Mouse (Mus musculus) MEL (cell line): Measurements from ENCODE around the gene Ubac2. TPM values are rescaled to one million over a fixed set of nuclear protein-coding genes. Genes with fewer than 3 reads are reported as not detected.

Experiments
- DNase-seq: peaks from one replicate; pipeline ENCODE4 v3.0.0; 2011; ENCODE audit warnings: low read depth, low spot score
- H3K27ac ChIP-seq: 2 replicates; pipeline ENCODE4 v1.5.1; 2012; ENCODE audit warnings: low read depth, mild to moderate bottlenecking, control low read depth, low read length, moderate library complexity; ENCODE audit not compliant: control insufficient read depth
- H3K27me3 ChIP-seq, 2 experiments: fragments of 150-350 bp in 1 of 2; sonication (generic) in 1 of 2; 2 replicates each; pipeline ENCODE4 v1.6.1; 2012; ENCODE audit warnings: low read length in 2 of 2, mild to moderate bottlenecking in 2 of 2, improper control_type of control experiment in 1 of 2, moderate library complexity in 1 of 2; ENCODE audit not compliant: insufficient read depth in 2 of 2, control insufficient read depth in 1 of 2
- H3K36me3 ChIP-seq, 2 experiments: 2 replicates each; pipeline ENCODE4 v1.6.1; 2012 to 2014; ENCODE audit warnings: low read length in 2 of 2, improper control_type of control experiment in 1 of 2, inconsistent platforms in 1 of 2, mild to moderate bottlenecking in 1 of 2; ENCODE audit not compliant: insufficient read depth in 2 of 2, control insufficient read depth in 1 of 2
- H3K4me1 ChIP-seq, 2 experiments: fragments of 150-350 bp in 1 of 2; sonication (generic) in 1 of 2; 2 replicates each; pipeline ENCODE4 v1.6.1; 2012; ENCODE audit warnings: low read length in 2 of 2, improper control_type of control experiment in 1 of 2, mild to moderate bottlenecking in 1 of 2; ENCODE audit not compliant: insufficient read depth in 2 of 2, control insufficient read depth in 1 of 2
- H3K4me3 ChIP-seq, 2 experiments: fragments of 150-350 bp in 1 of 2; sonication (generic) in 1 of 2; 2 replicates each; pipeline ENCODE4 v1.5.1; 2012; ENCODE audit warnings: low read depth in 2 of 2, low read length in 2 of 2, mild to moderate bottlenecking in 2 of 2, moderate library complexity in 2 of 2, control low read depth in 1 of 2, improper control_type of control experiment in 1 of 2; ENCODE audit not compliant: control insufficient read depth in 1 of 2, insufficient read depth in 1 of 2
- H3K79me2 ChIP-seq: 2 replicates; pipeline ENCODE4 v1.6.1; 2012; ENCODE audit warnings: mild to moderate bottlenecking, low read length, moderate library complexity; ENCODE audit not compliant: control insufficient read depth, poor library complexity, insufficient read depth
- H3K9ac ChIP-seq: 2 replicates; pipeline ENCODE4 v1.6.1; 2012; ENCODE audit warnings: low read depth, mild to moderate bottlenecking, control low read depth, low read length, moderate library complexity; ENCODE audit not compliant: control insufficient read depth, poor library complexity, severe bottlenecking
- H3K9me3 ChIP-seq: fragments of 150-350 bp; sonication (generic); replicated peaks from 2 replicates; pipeline ENCODE4 v1.6.1; 2012; ENCODE audit warnings: mild to moderate bottlenecking, low read length, improper control_type of control experiment, moderate library complexity; ENCODE audit not compliant: insufficient read depth
- CHD1 ChIP-seq: IDR thresholded peaks from 2 replicates; pipeline ENCODE4 v1.6.1; 2012; ENCODE audit warnings: low read depth, mild to moderate bottlenecking, inconsistent platforms, low read length, improper control_type of control experiment
- CTCF ChIP-seq, 3 experiments: IDR thresholded peaks in 2 of 3; conservative IDR thresholded peaks in 1 of 3; 2 replicates each; pipeline ENCODE4 v1.5.1; 2011 to 2012; ENCODE audit warnings: low read length in 3 of 3, low read depth in 2 of 3, mild to moderate bottlenecking in 2 of 3, improper control_type of control experiment in 1 of 3, inconsistent platforms in 1 of 3, mixed read lengths in 1 of 3, moderate library complexity in 1 of 3; ENCODE audit not compliant: control insufficient read depth in 1 of 3, insufficient read depth in 1 of 3, poor library complexity in 1 of 3, severe bottlenecking in 1 of 3
- E2F4 ChIP-seq: IDR thresholded peaks from 2 replicates; pipeline ENCODE4 v1.6.1; 2011; ENCODE audit warnings: low read depth, low read length, improper control_type of control experiment, borderline replicate concordance
- ELF1 ChIP-seq: IDR thresholded peaks from 2 replicates; pipeline ENCODE4 v1.6.1; 2014; ENCODE audit warnings: low read depth, mild to moderate bottlenecking, inconsistent platforms, low read length, improper control_type of control experiment, moderate library complexity
- ETS1 ChIP-seq: IDR thresholded peaks from 2 replicates; pipeline ENCODE4 v1.6.1; 2012; ENCODE audit warnings: low read depth, mild to moderate bottlenecking, inconsistent platforms, low read length, improper control_type of control experiment, moderate library complexity
- GATA1 ChIP-seq: IDR thresholded peaks from 2 replicates; pipeline ENCODE4 v1.6.1; 2011; ENCODE audit warnings: low read depth, low read length, improper control_type of control experiment
- KAT2A ChIP-seq: conservative IDR thresholded peaks from 2 replicates; pipeline ENCODE4 v1.6.1; 2012; ENCODE audit warnings: low read depth, low read length, improper control_type of control experiment, inconsistent platforms
- MAFK ChIP-seq: IDR thresholded peaks from 2 replicates; pipeline ENCODE4 v1.6.1; 2011; ENCODE audit warnings: low read depth, mild to moderate bottlenecking, low read length, improper control_type of control experiment, borderline replicate concordance
- MAX ChIP-seq: IDR thresholded peaks from 2 replicates; pipeline ENCODE4 v1.6.1; 2011; ENCODE audit warnings: low read length, improper control_type of control experiment
- MEF2A ChIP-seq: IDR thresholded peaks from 2 replicates; pipeline ENCODE4 v1.6.1; 2014; ENCODE audit warnings: low read depth, mild to moderate bottlenecking, inconsistent platforms, low read length, improper control_type of control experiment; ENCODE audit not compliant: poor library complexity, insufficient replicate concordance, severe bottlenecking; ENCODE audit errors: extremely low read depth
- MXI1 ChIP-seq: IDR thresholded peaks from 2 replicates; pipeline ENCODE4 v1.6.1; 2011; ENCODE audit warnings: mild to moderate bottlenecking, low read depth, low read length, improper control_type of control experiment
- MYB ChIP-seq: IDR thresholded peaks from 2 replicates; pipeline ENCODE4 v1.6.1; 2011; ENCODE audit warnings: mild to moderate bottlenecking, low read depth, low read length, improper control_type of control experiment
- MYC ChIP-seq: IDR thresholded peaks from 2 replicates; pipeline ENCODE4 v1.6.1; 2011; ENCODE audit warnings: low read depth, mild to moderate bottlenecking, low read length, improper control_type of control experiment, moderate library complexity
- NRF1 ChIP-seq: IDR thresholded peaks from 2 replicates; pipeline ENCODE4 v1.6.1; 2014; ENCODE audit warnings: low read depth, mild to moderate bottlenecking, inconsistent platforms, low read length, improper control_type of control experiment, moderate library complexity; ENCODE audit not compliant: poor library complexity, insufficient read depth, severe bottlenecking
- POLR2AphosphoS5 ChIP-seq: IDR thresholded peaks from 2 replicates; pipeline ENCODE4 v1.6.1; 2012; ENCODE audit warnings: low read depth, borderline replicate concordance, mild to moderate bottlenecking, inconsistent platforms, low read length, moderate library complexity, mixed read lengths
- RAD21 ChIP-seq: IDR thresholded peaks from 2 replicates; pipeline ENCODE4 v1.6.1; 2011; ENCODE audit warnings: mild to moderate bottlenecking, low read depth, low read length, improper control_type of control experiment
- RCOR1 ChIP-seq: IDR thresholded peaks from 2 replicates; pipeline ENCODE4 v1.6.1; 2012; ENCODE audit warnings: low read depth, mild to moderate bottlenecking, inconsistent platforms, low read length, improper control_type of control experiment
- SIN3A ChIP-seq: IDR thresholded peaks from 2 replicates; pipeline ENCODE4 v1.6.1; 2012; ENCODE audit warnings: low read length, improper control_type of control experiment, inconsistent platforms
- SMC3 ChIP-seq: IDR thresholded peaks from 2 replicates; pipeline ENCODE4 v1.6.1; 2011; ENCODE audit warnings: low read depth, low read length, improper control_type of control experiment
- UBTF ChIP-seq: IDR thresholded peaks from 2 replicates; pipeline ENCODE4 v1.6.1; 2012; ENCODE audit warnings: low read depth, mild to moderate bottlenecking, inconsistent platforms, low read length, improper control_type of control experiment, moderate library complexity, borderline replicate concordance; ENCODE audit not compliant: insufficient read depth
- USF2 ChIP-seq, 2 experiments: IDR thresholded peaks; 2 replicates each; pipeline ENCODE4 v1.6.1; 2011 to 2012; ENCODE audit warnings: improper control_type of control experiment in 2 of 2, low read length in 2 of 2, borderline replicate concordance in 1 of 2, inconsistent platforms in 1 of 2, low read depth in 1 of 2, mild to moderate bottlenecking in 1 of 2; ENCODE audit not compliant: insufficient read depth in 1 of 2
- ZC3H11A ChIP-seq: IDR thresholded peaks from 2 replicates; pipeline ENCODE4 v1.6.1; 2012; ENCODE audit warnings: low read depth, mild to moderate bottlenecking, inconsistent platforms, low read length, improper control_type of control experiment
- ZMIZ1 ChIP-seq: IDR thresholded peaks from 2 replicates; pipeline ENCODE4 v1.6.1; 2012; ENCODE audit warnings: low read depth, mild to moderate bottlenecking, inconsistent platforms, low read length, improper control_type of control experiment, moderate library complexity
- ZNF384 ChIP-seq: IDR thresholded peaks from 2 replicates; pipeline ENCODE4 v1.6.1; 2012; ENCODE audit warnings: low read depth, mild to moderate bottlenecking, inconsistent platforms, low read length, improper control_type of control experiment
- polyA plus RNA-seq, 2 experiments: library from polyadenylated mRNA; stranded (reverse) in 1 of 2; unstranded in 1 of 2; fragments of >175 nt in 1 of 2; fragments of >200 nt in 1 of 2; gene quantifications; 2 replicates each; pipeline versions ENCODE4 v1.2.1 to v1.2.4; 2012; ENCODE audit warnings: low replicate concordance in 2 of 2, low read depth in 1 of 2; ENCODE audit not compliant: insufficient read length in 2 of 2, insufficient read depth in 1 of 2, missing spikeins in 1 of 2
- total RNA-seq: library from RNA; depleted of rRNA; stranded (reverse); fragments of 300-350 nt; gene quantifications from 2 replicates; pipeline ENCODE4 v1.2.3, GENCODE M21; 2012

The Ubac2 gene
- total and polyA plus RNA-seq, 3 experiments = 32.9 to 44.8 TPM; not detected in 1

DNA sequence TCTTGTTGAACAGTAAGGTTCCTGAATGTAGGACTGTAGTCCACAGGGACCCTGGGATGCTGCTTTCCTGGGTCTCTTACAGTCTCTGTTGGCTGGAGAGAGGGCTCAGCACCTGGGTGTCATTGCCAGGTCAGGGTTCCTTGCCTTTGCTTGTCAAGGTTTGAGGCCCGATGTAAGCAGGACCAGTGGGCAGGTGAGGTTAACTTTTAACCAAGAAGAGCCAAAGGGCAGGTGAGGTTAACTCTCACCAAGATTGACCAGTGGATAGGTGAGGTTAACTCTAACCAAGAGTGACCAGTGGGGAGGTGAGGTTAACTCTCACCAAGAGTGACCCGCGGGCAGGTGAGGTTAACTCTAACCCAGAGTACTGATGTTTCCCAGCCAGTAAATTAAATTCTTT lies 110.9 kb downstream of the Ubac2 start:
- H3K36me3 ChIP-seq = peaks cover 0 to 19% of the 10 kb centered on the region in 2 experiments; a peak in 2 of 4 replicates
- H3K4me3 ChIP-seq = no peak overlapping the region
- no peaks in the 10 kb centered on the region for H3K79me2 ChIP-seq
- H3K4me1 ChIP-seq = peaks cover 8 to 15% of the 10 kb centered on the region in 2 experiments
- H3K27me3 ChIP-seq = no peaks in the 10 kb centered on the region
- TF ChIP-seq SIN3A = no peak
- no peak for TF ChIP-seq CHD1
- TF ChIP-seq RCOR1 = no peak
- no peak for TF ChIP-seq MYB
- TF ChIP-seq ETS1 = no peak
- no peak for TF ChIP-seq MYC
- no peak for TF ChIP-seq E2F4
- TF ChIP-seq ELF1 = no peak
- TF ChIP-seq MAX = no peak
- TF ChIP-seq ZC3H11A = no peak
- TF ChIP-seq GATA1 = no peak
- no peak for TF ChIP-seq MAFK
- TF ChIP-seq MXI1 = no peak
- no peak for TF ChIP-seq NRF1
- TF ChIP-seq CTCF (IDR thresholded peaks at IDR 0.05 in 2 of 3, conservative IDR thresholded peaks at IDR 0.05 in 1 of 3; ENCODE audit: control insufficient read depth in 1 of 3, insufficient read depth in 1 of 3, low read depth in 2 of 3, low read length in 3 of 3, poor library complexity in 1 of 3, severe bottlenecking in 1 of 3) = no peak
- no peak for TF ChIP-seq MEF2A
- no peak for TF ChIP-seq SMC3
- no peak for TF ChIP-seq POLR2AphosphoS5
- TF ChIP-seq, all 39 proteins: peak for 0
- H3K9ac ChIP-seq = no peak overlapping the region
- no peak overlapping the region for H3K27ac ChIP-seq
- no peaks in the 10 kb centered on the region for H3K9me3 ChIP-seq
- no peak for DNase-seq

DNA sequence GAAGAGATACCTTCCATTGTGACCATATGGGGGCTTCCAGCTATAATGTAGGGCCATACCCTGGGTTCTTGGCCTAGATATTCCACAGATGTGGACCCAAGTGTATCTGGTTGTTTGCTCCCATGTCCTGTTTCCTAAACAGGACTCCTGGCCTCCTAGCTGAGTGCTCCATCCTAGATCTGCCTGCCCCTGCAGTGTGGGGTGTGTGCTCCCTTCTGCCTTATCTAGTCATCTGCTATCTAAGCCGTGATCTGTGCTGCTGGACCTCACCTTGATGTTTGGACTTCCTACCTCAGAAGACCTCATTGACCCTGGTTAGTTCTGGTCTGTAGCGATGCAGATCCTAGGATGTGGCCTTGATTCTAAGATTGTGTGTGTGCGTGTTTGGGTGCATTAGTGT lies 111.4 kb downstream of the Ubac2 start:
- Histone ChIP-seq H3K9me3 (no peaks in the 10 kb centered on the region), H3K36me3 (peaks cover 0 to 20% of the 10 kb centered on the region in 2 experiments; a peak in 2 of 4 replicates), H3K4me1 (peaks cover 13 to 17% of the 10 kb centered on the region in 2 experiments), H3K27ac (no peak overlapping the region), H3K79me2 (no peaks in the 10 kb centered on the region), H3K9ac (no peak overlapping the region), H3K4me3 (no peak overlapping the region), H3K27me3 (no peaks in the 10 kb centered on the region)
- no peak for DNase-seq
- TF ChIP-seq ZMIZ1 = no peak
- TF ChIP-seq ELF1 = no peak
- TF ChIP-seq UBTF = no peak
- TF ChIP-seq RCOR1 = no peak
- TF ChIP-seq SIN3A = no peak
- no peak for TF ChIP-seq KAT2A
- no peak for TF ChIP-seq RAD21
- TF ChIP-seq USF2 (IDR thresholded peaks at IDR 0.05; ENCODE audit: borderline replicate concordance in 1 of 2, insufficient read depth in 1 of 2, low read depth in 1 of 2, low read length in 2 of 2) = no peak
- no peak for TF ChIP-seq SMC3
- TF ChIP-seq ZNF384 = no peak
- TF ChIP-seq ZC3H11A = no peak
- TF ChIP-seq MXI1 = no peak
- no peak for TF ChIP-seq NRF1
- no peak for TF ChIP-seq MYC
